Comparison of ENCODE assay signal across 30 mouse cellular contexts in the genomic region with DNA sequence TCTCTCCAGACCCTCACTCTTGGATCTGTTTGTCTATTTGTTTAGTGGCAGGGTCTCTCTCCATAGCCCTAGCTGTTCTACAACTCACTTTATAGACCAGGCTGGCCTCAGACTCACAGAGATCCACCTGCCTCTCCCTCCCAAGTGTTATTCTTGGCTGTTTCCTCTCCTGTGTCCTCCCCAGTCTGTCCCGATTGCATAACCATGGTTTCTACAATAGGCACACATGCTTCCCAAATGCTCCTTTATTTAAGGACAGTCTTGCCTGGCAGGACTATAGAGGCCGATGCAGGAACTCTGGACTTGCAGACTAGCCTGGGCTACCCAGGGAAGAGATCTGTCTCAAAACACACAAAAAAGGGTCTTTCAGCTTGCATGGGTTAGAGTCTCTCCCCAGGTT. TPM values are rescaled to one million over a fixed set of nuclear protein-coding genes. Genes with fewer than 3 reads are reported as not detected.
DNase-seq lines count a peak whose midpoint lies in the region; ATAC-seq and TF ChIP-seq lines count a peak whose summit lies in the region.
"Had no signal": no experiment of that assay in that cellular context is flagged by ENCODE, and none has a peak within 500 bp of the region (broad histone marks: within the 10 kb centered on the region; RNA-seq: fewer than 3 reads in every experiment).

No protein-coding gene starts in this region.

- 41% methylated on average over 2 of the region's 2 CpGs for WGBS in liver, adult 2 months
- 76% methylated on average over 2 of the region's 2 CpGs for WGBS in liver, embryonic 12.5 days (ENCODE audit: insufficient replicate concordance)

- no peak overlapping the region for H3K9ac ChIP-seq in liver, adult 2 months (ENCODE audit: low read depth, low read length)
- H3K9ac ChIP-seq in liver, embryonic 12.5 days, result no peak overlapping the region
- H3K9ac ChIP-seq: embryonic facial prominence, embryonic 12.5 days; embryonic facial prominence, embryonic 15.5 days; forebrain, embryonic 12.5 days; forebrain, embryonic 15.5 days; heart, embryonic 12.5 days; heart, embryonic 15.5 days; hindbrain, embryonic 13.5 days; intestine, embryonic 15.5 days had no signal

- H3K4me2 ChIP-seq in liver, embryonic 12.5 days, result no peak overlapping the region
- H3K4me2 ChIP-seq: embryonic facial prominence, embryonic 12.5 days; embryonic facial prominence, embryonic 15.5 days; forebrain, embryonic 12.5 days; forebrain, embryonic 15.5 days; heart, embryonic 12.5 days; heart, embryonic 15.5 days; hindbrain, embryonic 13.5 days; intestine, embryonic 15.5 days had no signal

- H3K4me1 ChIP-seq in liver, adult 2 months (ENCODE audit: control insufficient read depth, insufficient read depth, low read length), result no peaks in the 10 kb centered on the region
- H3K4me1 ChIP-seq in liver, embryonic 12.5 days, result no peaks in the 10 kb centered on the region
- H3K4me1 ChIP-seq: embryonic facial prominence, embryonic 12.5 days; embryonic facial prominence, embryonic 15.5 days; forebrain, embryonic 12.5 days; forebrain, embryonic 15.5 days; heart, embryonic 12.5 days; heart, embryonic 15.5 days; hindbrain, embryonic 10.5 days; hindbrain, embryonic 13.5 days; intestine, embryonic 15.5 days had no signal

- H3K27ac ChIP-seq in liver, adult 2 months (replicated peaks; ENCODE audit: insufficient read depth, low read depth, low read length), result no peak overlapping the region
- no peak overlapping the region for H3K27ac ChIP-seq in liver, embryonic 12.5 days
- H3K27ac ChIP-seq: embryonic facial prominence, embryonic 12.5 days; embryonic facial prominence, embryonic 15.5 days; forebrain, embryonic 12.5 days; forebrain, embryonic 15.5 days; gastrocnemius, adult 2 months; heart, embryonic 15.5 days; hindbrain, embryonic 10.5 days; hindbrain, embryonic 13.5 days; intestine, embryonic 15.5 days had no signal

- no peaks in the 10 kb centered on the region for H3K79me2 ChIP-seq in liver, adult 2 months (ENCODE audit: control insufficient read depth, insufficient read depth, low read length)

- no peak for TF ChIP-seq CTCF in liver, adult 2 months (IDR thresholded peaks at IDR 0.05; ENCODE audit: low read depth, low read length)

- no peak for TF ChIP-seq POLR2A in liver, adult 2 months (IDR thresholded peaks at IDR 0.05; ENCODE audit: extremely low read depth, insufficient read depth, low read length)

- peak; percentile 44 to 63 for DNase-seq in cerebellum, adult 18-20 months
- DNase-seq in cerebellum, adult 8-10 months, result no peak
- no peak for DNase-seq in frontal cortex, postnatal 36 days (ENCODE audit: low spot score in 2 of 2)
- peak; percentile 30 for DNase-seq in liver, adult 2 months (ENCODE audit: extremely low read depth, low read depth, low spot score)
- DNase-seq in gonadal fat pad, adult 2 months (ENCODE audit: low read depth), result peak; percentile 58
- no peak for DNase-seq in testis, postnatal 10 days (ENCODE audit: low spot score)
- DNase-seq: adrenal gland, adult 2 months; adrenal gland, postnatal 14 days; B cell, adult 2 months; cerebellum, postnatal 14 days; gastrocnemius, adult 2 months; gastrocnemius, postnatal 14 days; heart, postnatal 10 days; heart, postnatal 36 days; kidney, adult 11 months had no signal

- peaks cover 21% of the 10 kb centered on the region; the same call in 1 of the 2 replicates for H3K36me3 ChIP-seq in liver, adult 2 months (ENCODE audit: control insufficient read depth, insufficient read depth, low read length)
- H3K36me3 ChIP-seq in liver, embryonic 12.5 days, result peaks cover 69% of the 10 kb centered on the region

- H3K9me3 ChIP-seq in liver, embryonic 12.5 days (replicated peaks), result no peaks in the 10 kb centered on the region
- H3K9me3 ChIP-seq: embryonic facial prominence, embryonic 12.5 days; embryonic facial prominence, embryonic 15.5 days; forebrain, embryonic 12.5 days; forebrain, embryonic 15.5 days; G1E; heart, embryonic 12.5 days; heart, embryonic 15.5 days; hindbrain, embryonic 10.5 days; hindbrain, embryonic 13.5 days; intestine, embryonic 15.5 days had no signal

- H3K27me3 ChIP-seq in liver, adult 2 months (ENCODE audit: control insufficient read depth, insufficient read depth, low read length), result no peaks in the 10 kb centered on the region
- H3K27me3 ChIP-seq in liver, embryonic 12.5 days (replicated peaks), result no peaks in the 10 kb centered on the region
- H3K27me3 ChIP-seq: CH12.LX; embryonic facial prominence, embryonic 12.5 days; embryonic facial prominence, embryonic 15.5 days; forebrain, embryonic 12.5 days; forebrain, embryonic 15.5 days; heart, embryonic 12.5 days; heart, embryonic 15.5 days; hindbrain, embryonic 13.5 days; intestine, embryonic 15.5 days; Patski had no signal

- peak; percentile 62 for ATAC-seq in frontal cortex, adult (ENCODE audit: low TSS enrichment)
- no peak for ATAC-seq in liver, embryonic 12.5 days
- ATAC-seq: forebrain, embryonic 15.5 days; hindbrain, embryonic 16.5 days; intestine, embryonic 15.5 days; Patski had no signal

- H3K4me3 ChIP-seq in liver, adult 2 months (ENCODE audit: insufficient read depth, low read depth, low read length), result no peak overlapping the region
- H3K4me3 ChIP-seq in liver, embryonic 12.5 days, result no peak overlapping the region
- H3K4me3 ChIP-seq: embryonic facial prominence, embryonic 12.5 days; embryonic facial prominence, embryonic 15.5 days; forebrain, embryonic 12.5 days; forebrain, embryonic 15.5 days; gastrocnemius, adult 2 months; heart, embryonic 12.5 days; heart, embryonic 15.5 days; hindbrain, embryonic 10.5 days; hindbrain, embryonic 13.5 days; intestine, embryonic 15.5 days had no signal

RNA-seq across cellular contexts. Expression of gene Atf1, which starts 14.3 kb away (rescaled TPM):
- 11.2 and 16.8 TPM in 2 replicates for total RNA-seq in liver, adult 2 months (2014; rRNA removed)
- 35.1 and 36.3 TPM in 2 replicates for polyA plus RNA-seq in liver, adult 2 months (2012; rRNA removed)
- polyA plus RNA-seq in liver, embryonic 12.5 days (2016; fragmentation: Nextera tagmentation; extraction: Ambion mirVana), result 55.0 and 57.6 TPM in 2 replicates
- polyA plus RNA-seq in gonadal fat pad, adult 2 months (2012; rRNA removed), result 35.1 and 38.7 TPM in 2 replicates

Comparison
In these comparisons a context has a peak if more than half of its experiments do, and no peak if none do; other contexts are left out.
1. DNase-seq: peak in cerebellum, adult 18-20 months (2 of 2), liver, adult 2 months (single experiment) and gonadal fat pad, adult 2 months (single experiment); none in cerebellum, adult 8-10 months (single experiment), frontal cortex, postnatal 36 days (0 of 2) and testis, postnatal 10 days (single experiment).